Mouse (Mus musculus) effector memory CD4-positive, alpha-beta T cell, adult 5 months (primary cell): ENCODE measurements around the gene Fcer1g. TPM values are rescaled to one million over a fixed set of nuclear protein-coding genes. Genes with fewer than 3 reads are reported as not detected.

Experiments
- polyA plus RNA-seq: library from polyadenylated mRNA; unstranded; fragments of 100-300 nt; shearing (Covaris generic); gene quantifications from one replicate; pipeline ENCODE4 v1.2.1, GENCODE M21; 2017

Gene Fcer1g
- 0.96 TPM for polyA plus RNA-seq

DNA sequence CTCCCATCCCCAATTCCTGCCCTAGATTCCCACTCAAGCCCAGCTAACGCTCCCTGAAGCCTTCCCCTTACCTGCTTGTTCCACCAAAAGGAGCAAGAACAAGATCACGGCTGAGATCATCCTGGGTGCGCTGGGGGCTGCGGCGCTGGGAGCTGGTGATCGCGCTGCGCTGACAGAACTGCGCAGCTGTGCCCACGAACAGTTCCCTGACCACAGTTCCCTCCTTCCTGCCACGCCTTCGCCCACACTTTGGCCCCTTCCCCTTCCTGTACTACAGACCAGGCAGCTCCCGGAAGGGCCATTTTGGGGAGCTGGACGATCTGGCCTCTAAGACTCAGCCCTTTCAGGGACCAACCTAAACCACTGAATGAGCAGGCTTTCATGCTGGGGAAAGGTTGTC lies at the start of gene Fcer1g:
Gene Fcer1g (minus strand): TSS at position 240 of the 400 bp plus-strand sequence.

GRCm38 (mm10) chr1:171280916-171281527 lies 46.9 kb upstream of the Fcer1g start, which contains the start of gene Ppox:
Ppox (minus strand) TSS chr1:171281186.

GRCm38 (mm10) chr1:171269848-171270572 lies 35.8 kb upstream of the Fcer1g start, which contains the start of gene B4galt3:
B4galt3 (plus strand) TSS chr1:171270328.

DNA sequence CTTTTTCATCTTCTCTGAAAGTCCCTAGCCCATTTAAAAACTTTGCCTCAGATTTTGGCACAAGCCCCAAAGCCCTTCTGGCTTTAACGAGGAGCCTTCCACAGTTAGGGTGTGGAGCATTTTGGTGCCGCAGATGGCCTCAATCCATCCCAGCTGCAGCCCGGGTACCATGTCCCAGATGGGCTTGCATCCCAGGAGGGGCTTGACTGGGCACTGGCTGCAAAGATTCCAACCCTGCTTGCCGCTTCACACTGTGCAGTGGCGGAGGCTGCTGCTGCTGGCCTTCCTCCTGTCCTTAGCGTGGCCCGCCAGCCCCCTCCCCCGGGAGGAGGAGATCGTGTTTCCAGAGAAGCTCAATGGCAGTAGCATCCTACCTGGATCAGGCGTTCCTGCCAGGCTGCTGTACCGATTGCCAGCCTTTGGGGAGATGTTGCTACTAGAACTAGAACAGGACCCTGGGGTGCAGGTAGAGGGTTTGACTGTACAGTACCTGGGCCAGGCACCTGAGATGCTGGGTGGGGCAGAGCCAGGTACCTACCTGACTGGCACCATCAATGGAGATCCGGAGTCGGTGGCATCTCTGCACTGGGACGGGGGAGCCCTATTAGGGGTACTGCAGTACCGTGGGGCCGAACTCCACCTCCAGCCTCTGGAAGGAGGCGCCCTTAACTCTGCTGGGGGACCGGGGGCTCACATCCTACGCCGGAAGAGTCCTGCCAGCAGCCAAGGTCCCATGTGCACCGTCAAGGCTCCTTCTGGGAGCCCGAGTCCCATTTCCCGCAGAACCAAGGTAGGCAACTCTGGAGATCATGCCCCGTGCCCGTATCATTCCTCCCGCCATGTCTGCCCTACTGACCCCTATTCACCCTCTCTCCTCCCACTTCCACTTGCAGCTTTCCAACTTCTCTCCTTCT lies 16.8 kb upstream of the Fcer1g start, which contains the start of gene Ndufs2:
Gene Ndufs2 (minus strand): TSS at position 709 of the 914 bp plus-strand sequence.

GRCm38 (mm10) chr1:171249913-171250600 lies 15.9 kb upstream of the Fcer1g start, which contains the start of gene Adamts4:
Adamts4 (plus strand) TSS chr1:171250421.

GRCm38 (mm10) chr1:171224857-171225256 lies 9.3 kb downstream of the Fcer1g start, which contains the start of gene Apoa2:
Apoa2 (plus strand) TSS chr1:171225054.

DNA sequence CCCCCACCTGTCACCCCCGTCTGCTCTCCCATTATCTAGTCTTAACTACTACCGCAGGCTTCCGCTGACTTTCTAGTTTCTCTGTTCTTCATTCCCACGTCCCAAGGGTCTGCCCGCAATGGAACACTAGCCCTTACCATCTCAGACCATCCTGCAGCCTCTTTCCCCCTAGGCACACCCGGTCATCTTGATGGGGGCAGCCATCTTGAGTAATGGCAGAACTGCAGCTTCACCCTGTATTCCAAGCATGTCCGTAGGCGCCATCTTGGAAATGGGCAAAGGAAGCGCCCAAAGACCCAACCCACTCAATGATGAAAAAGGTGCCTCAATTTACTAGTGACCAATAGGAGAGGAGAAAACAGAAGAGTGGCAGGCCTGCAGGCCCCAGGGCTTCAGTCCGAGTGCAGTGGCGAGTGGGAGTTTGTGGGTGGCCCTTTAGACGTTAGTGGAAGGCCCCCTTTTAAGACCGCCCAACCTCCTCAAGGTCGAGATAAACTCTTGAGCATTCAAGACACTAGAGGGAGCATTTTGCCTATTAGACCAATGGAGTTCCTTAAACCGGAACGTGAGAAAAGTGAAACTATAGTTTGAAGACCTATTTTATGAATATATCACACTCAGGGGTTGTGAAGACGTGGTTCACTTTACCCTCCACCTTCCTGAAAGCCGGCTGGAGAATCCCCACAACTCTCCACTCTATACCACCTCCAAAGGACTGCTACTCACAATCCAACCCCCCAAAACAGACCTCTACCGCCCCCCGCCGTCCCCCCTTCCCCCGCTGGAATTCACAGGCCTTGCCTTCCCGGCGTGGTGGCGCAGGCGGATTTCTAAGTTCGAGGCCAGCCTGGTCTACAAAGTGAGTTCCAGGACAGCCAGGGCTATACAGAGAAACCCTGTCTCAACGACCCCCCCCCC lies 11.7 kb downstream of the Fcer1g start, which contains the start of gene Tomm40l:
Gene Tomm40l (minus strand): TSS at position 277 of the 918 bp plus-strand sequence.

GRCm38 (mm10) chr1:171213801-171214496 lies 20.2 kb downstream of the Fcer1g start, which contains the start of gene Nr1i3:
Nr1i3 (plus strand) TSS chr1:171213970.

GRCm38 (mm10) chr1:171195887-171196397 lies 38.2 kb downstream of the Fcer1g start, which contains the start of gene Pcp4l1:
Pcp4l1 (minus strand) TSS chr1:171196268.

Other genes starting within 250 kb of the Fcer1g start
- gene Fcgr4, start 215.4 kb downstream of the Fcer1g start, polyA plus RNA-seq: not detected
- gene Fcgr3, start 169.4 kb downstream of the Fcer1g start, polyA plus RNA-seq: 1.2 TPM
- gene Cfap126, start 120.4 kb downstream of the Fcer1g start, polyA plus RNA-seq: 1.4 TPM
- 124 TPM for gene Sdhc, start 83.8 kb downstream of the Fcer1g start, polyA plus RNA-seq
- not detected for gene Mpz, start 83.7 kb downstream of the Fcer1g start, polyA plus RNA-seq
- gene Pcp4l1, start 38.1 kb downstream of the Fcer1g start, polyA plus RNA-seq: not detected
- gene Nr1i3, start 20.4 kb downstream of the Fcer1g start, polyA plus RNA-seq: 0.24 TPM
- gene Tomm40l, start 11.9 kb downstream of the Fcer1g start, polyA plus RNA-seq: 19.9 TPM
- not detected for gene Apoa2, start 9.3 kb downstream of the Fcer1g start, polyA plus RNA-seq
- not detected for gene Adamts4, start 16.1 kb upstream of the Fcer1g start, polyA plus RNA-seq
- 98.0 TPM for gene Ndufs2, start 17.0 kb upstream of the Fcer1g start, polyA plus RNA-seq
- gene B4galt3, start 36.0 kb upstream of the Fcer1g start, polyA plus RNA-seq: 48.0 TPM
- gene Ppox, start 46.8 kb upstream of the Fcer1g start, polyA plus RNA-seq: 69.2 TPM
- gene Usp21, start 53.6 kb upstream of the Fcer1g start, polyA plus RNA-seq: 44.2 TPM
- 47.4 TPM for gene Ufc1, start 60.7 kb upstream of the Fcer1g start, polyA plus RNA-seq
- gene Dedd, start 94.8 kb upstream of the Fcer1g start, polyA plus RNA-seq: 23.9 TPM
- gene Nit1, start 111.3 kb upstream of the Fcer1g start, polyA plus RNA-seq: 27.7 TPM
- 116 TPM for gene Pfdn2, start 111.3 kb upstream of the Fcer1g start, polyA plus RNA-seq
- gene Klhdc9, start 126.4 kb upstream of the Fcer1g start, polyA plus RNA-seq: not detected
- not detected for gene Nectin4, start 135.7 kb upstream of the Fcer1g start, polyA plus RNA-seq
- gene Arhgap30, start 154.6 kb upstream of the Fcer1g start, polyA plus RNA-seq: 131 TPM
- 55.7 TPM for gene Usf1, start 176.9 kb upstream of the Fcer1g start, polyA plus RNA-seq
- gene Tstd1, start 184.5 kb upstream of the Fcer1g start, polyA plus RNA-seq: 1.3 TPM
- not detected for gene F11r, start 203.2 kb upstream of the Fcer1g start, polyA plus RNA-seq